Mouse (Mus musculus): ENCODE measurements around the gene Pp2d1. TPM values are rescaled to one million over a fixed set of nuclear protein-coding genes. Genes with fewer than 3 reads are reported as not detected.
A peak's percentile ranks its signal among the peaks of the same experiment; 100 is the strongest.

Gene Pp2d1
- polyA plus RNA-seq, 1 experiment from 2014 or later, result 0.32 TPM

DNA sequence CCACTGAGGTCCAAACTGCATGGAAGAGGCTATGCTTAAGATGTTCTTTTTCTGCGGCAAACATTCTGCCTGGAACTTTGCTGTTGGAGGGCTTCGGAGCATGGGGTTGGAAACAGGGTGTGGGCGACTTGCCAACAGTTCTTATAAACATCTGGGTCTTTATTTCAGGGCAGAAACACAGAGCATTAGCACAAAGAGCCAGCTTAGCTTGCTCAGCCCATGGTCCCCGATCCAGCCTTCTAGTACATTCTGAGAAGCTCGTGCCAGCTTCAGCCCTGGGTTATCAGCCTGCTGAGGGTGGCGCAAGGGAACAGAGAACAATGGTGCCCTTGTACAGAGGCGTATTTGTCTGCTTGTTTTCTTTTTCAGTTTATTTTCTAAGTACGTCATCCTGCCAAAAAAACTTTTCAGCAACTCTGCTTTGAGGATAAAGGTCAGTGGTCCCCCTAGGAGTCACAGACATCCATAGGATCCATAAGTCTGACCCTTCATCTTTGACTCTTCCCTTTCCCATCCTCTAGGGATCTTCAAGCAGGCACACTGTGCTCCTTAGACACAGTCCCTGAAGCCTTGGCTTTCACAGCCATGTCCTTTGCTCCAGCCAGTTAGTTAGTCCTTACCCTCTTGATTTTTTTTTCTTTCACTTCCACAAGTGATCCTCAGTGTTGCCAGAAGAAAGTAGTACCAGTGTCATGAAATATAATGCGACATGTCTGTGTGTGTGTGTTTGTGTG lies 4.5 kb upstream of the Pp2d1 start:
- Histone ChIP-seq H3K27me3 (ENCODE audit: control insufficient read depth, insufficient read depth, low read length) (no peaks in the 10 kb centered on the region), H3K4me1 (ENCODE audit: control insufficient read depth in 2 of 2, insufficient read depth in 2 of 2, low read length in 2 of 2) (no peaks in the 10 kb centered on the region; a peak in 1 of 4 replicates), H3K4me3 (ENCODE audit: control insufficient read depth in 1 of 2, insufficient read depth in 1 of 2, low read depth in 1 of 2, low read length in 2 of 2) (no peak overlapping the region), H3K4me2 (ENCODE audit: low read length) (no peak overlapping the region), H3K36me3 (ENCODE audit: control insufficient read depth, insufficient read depth, low read length) (no peaks in the 10 kb centered on the region), H3K9ac (ENCODE audit: low read length) (no peak overlapping the region), H3K27ac (replicated peaks in 1 of 2; ENCODE audit: control insufficient read depth in 1 of 2, insufficient read depth in 1 of 2, low read depth in 2 of 2, low read length in 2 of 2) (peak overlapping the region; percentile 19 to 23; a peak in 2 of 4 replicates), H3K9me3 (ENCODE audit: control insufficient read depth, low read length) (no peaks in the 10 kb centered on the region)
- ATAC-seq (ENCODE audit: insufficient number of reproducible peaks, insufficient read depth, low FRiP score, low read depth), result no peak
- 63% methylated on average over 9 of the region's 9 CpGs for WGBS

- Histone ChIP-seq H3K9ac (ENCODE audit: low read length) (no peak overlapping the region), H3K27ac (replicated peaks in 1 of 2; ENCODE audit: control insufficient read depth in 1 of 2, insufficient read depth in 1 of 2, low read depth in 2 of 2, low read length in 2 of 2) (no peak overlapping the region), H3K36me3 (ENCODE audit: control insufficient read depth, insufficient read depth, low read length) (no peaks in the 10 kb centered on the region), H3K9me3 (ENCODE audit: control insufficient read depth, low read length) (no peaks in the 10 kb centered on the region), H3K27me3 (ENCODE audit: control insufficient read depth, insufficient read depth, low read length) (no peaks in the 10 kb centered on the region), H3K4me3 (ENCODE audit: control insufficient read depth in 1 of 2, insufficient read depth in 1 of 2, low read depth in 1 of 2, low read length in 2 of 2) (no peak overlapping the region), H3K4me2 (ENCODE audit: low read length) (no peak overlapping the region), H3K4me1 (ENCODE audit: control insufficient read depth in 2 of 2, insufficient read depth in 2 of 2, low read length in 2 of 2) (no peaks in the 10 kb centered on the region; a peak in 1 of 4 replicates)
- no peak for ATAC-seq (ENCODE audit: insufficient number of reproducible peaks, insufficient read depth, low FRiP score, low read depth)
- 91% methylated on average over 4 of the region's 4 CpGs for WGBS
Measured at GRCm38 (mm10) chr17:53542536-53542935, 3.3 kb upstream of the Pp2d1 start.

- no peak overlapping the region for H3K4me3 ChIP-seq (ENCODE audit: control insufficient read depth in 1 of 2, insufficient read depth in 1 of 2, low read depth in 1 of 2, low read length in 2 of 2)
- ATAC-seq (ENCODE audit: insufficient number of reproducible peaks, insufficient read depth, low FRiP score, low read depth), result no peak
- WGBS, result 36% methylated on average over 2 of the region's 2 CpGs
Measured at GRCm38 (mm10) chr17:53532425-53532824, 6.8 kb downstream of the Pp2d1 start.

DNA sequence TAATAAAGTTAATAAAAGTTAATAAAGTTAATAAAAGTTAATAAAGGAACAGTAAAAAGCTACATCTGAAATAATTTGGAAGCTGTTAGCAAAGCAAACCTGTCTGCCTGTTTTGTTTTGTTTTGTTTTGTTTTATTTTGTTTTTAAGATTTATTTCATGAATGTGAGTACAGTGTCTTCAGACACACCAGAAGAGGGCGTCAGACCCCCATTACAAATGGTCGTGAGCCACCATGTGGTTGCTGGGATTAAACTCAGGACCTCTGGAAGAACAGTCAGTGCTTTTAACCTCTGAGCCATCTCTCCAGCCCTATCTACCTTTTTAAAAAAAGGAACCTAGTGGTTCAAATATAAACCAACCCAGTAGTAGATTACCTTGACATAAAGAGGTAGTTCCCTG lies 8.1 kb downstream of the Pp2d1 start:
- no peak for ATAC-seq (ENCODE audit: insufficient number of reproducible peaks, insufficient read depth, low FRiP score, low read depth)
- Histone ChIP-seq H3K36me3 (ENCODE audit: control insufficient read depth, insufficient read depth, low read length) (no peaks in the 10 kb centered on the region), H3K9me3 (ENCODE audit: control insufficient read depth, low read length) (no peaks in the 10 kb centered on the region), H3K27me3 (ENCODE audit: control insufficient read depth, insufficient read depth, low read length) (no peaks in the 10 kb centered on the region), H3K4me2 (ENCODE audit: low read length) (no peak overlapping the region), H3K9ac (ENCODE audit: low read length) (no peak overlapping the region), H3K27ac (replicated peaks in 1 of 2; ENCODE audit: control insufficient read depth in 1 of 2, insufficient read depth in 1 of 2, low read depth in 2 of 2, low read length in 2 of 2) (no peak overlapping the region), H3K4me3 (ENCODE audit: control insufficient read depth in 1 of 2, insufficient read depth in 1 of 2, low read depth in 1 of 2, low read length in 2 of 2) (no peak overlapping the region), H3K4me1 (ENCODE audit: control insufficient read depth in 2 of 2, insufficient read depth in 2 of 2, low read length in 2 of 2) (peaks cover 2 to 13% of the 10 kb centered on the region in 2 experiments; a peak in 2 of 4 replicates)
- WGBS, result 54% methylated on average over 2 of the region's 2 CpGs

More at GRCm38 (mm10) chr17:53532425-53532824, 6.8 kb downstream of the Pp2d1 start:
- no peaks in the 10 kb centered on the region for H3K36me3 ChIP-seq (ENCODE audit: control insufficient read depth, insufficient read depth, low read length)
- no peaks in the 10 kb centered on the region for H3K9me3 ChIP-seq (ENCODE audit: control insufficient read depth, low read length)
- H3K27me3 ChIP-seq (ENCODE audit: control insufficient read depth, insufficient read depth, low read length), result no peaks in the 10 kb centered on the region
- no peak overlapping the region for H3K27ac ChIP-seq (replicated peaks in 1 of 2; ENCODE audit: control insufficient read depth in 1 of 2, insufficient read depth in 1 of 2, low read depth in 2 of 2, low read length in 2 of 2)
- no peak overlapping the region for H3K9ac ChIP-seq (ENCODE audit: low read length)
- no peak overlapping the region for H3K4me2 ChIP-seq (ENCODE audit: low read length)
- H3K4me1 ChIP-seq (ENCODE audit: control insufficient read depth in 2 of 2, insufficient read depth in 2 of 2, low read length in 2 of 2), result peaks cover 2 to 13% of the 10 kb centered on the region in 2 experiments; a peak in 2 of 4 replicates

- ATAC-seq (ENCODE audit: insufficient number of reproducible peaks, insufficient read depth, low FRiP score, low read depth), result no peak
- H3K4me3 ChIP-seq (ENCODE audit: control insufficient read depth in 1 of 2, insufficient read depth in 1 of 2, low read depth in 1 of 2, low read length in 2 of 2), result no peak overlapping the region
- H3K27me3 ChIP-seq (ENCODE audit: control insufficient read depth, insufficient read depth, low read length), result no peaks in the 10 kb centered on the region
- H3K9ac ChIP-seq (ENCODE audit: low read length), result no peak overlapping the region
- H3K4me1 ChIP-seq (ENCODE audit: control insufficient read depth in 2 of 2, insufficient read depth in 2 of 2, low read length in 2 of 2), result peaks cover 2 to 13% of the 10 kb centered on the region in 2 experiments; a peak in 2 of 4 replicates
- no peaks in the 10 kb centered on the region for H3K9me3 ChIP-seq (ENCODE audit: control insufficient read depth, low read length)
- WGBS, result 63% methylated on average over 2 of the region's 2 CpGs
- no peaks in the 10 kb centered on the region for H3K36me3 ChIP-seq (ENCODE audit: control insufficient read depth, insufficient read depth, low read length)
- no peak overlapping the region for H3K4me2 ChIP-seq (ENCODE audit: low read length)
- H3K27ac ChIP-seq (replicated peaks in 1 of 2; ENCODE audit: control insufficient read depth in 1 of 2, insufficient read depth in 1 of 2, low read depth in 2 of 2, low read length in 2 of 2), result no peak overlapping the region
Measured at GRCm38 (mm10) chr17:53528034-53528433, 11.2 kb downstream of the Pp2d1 start.

DNA sequence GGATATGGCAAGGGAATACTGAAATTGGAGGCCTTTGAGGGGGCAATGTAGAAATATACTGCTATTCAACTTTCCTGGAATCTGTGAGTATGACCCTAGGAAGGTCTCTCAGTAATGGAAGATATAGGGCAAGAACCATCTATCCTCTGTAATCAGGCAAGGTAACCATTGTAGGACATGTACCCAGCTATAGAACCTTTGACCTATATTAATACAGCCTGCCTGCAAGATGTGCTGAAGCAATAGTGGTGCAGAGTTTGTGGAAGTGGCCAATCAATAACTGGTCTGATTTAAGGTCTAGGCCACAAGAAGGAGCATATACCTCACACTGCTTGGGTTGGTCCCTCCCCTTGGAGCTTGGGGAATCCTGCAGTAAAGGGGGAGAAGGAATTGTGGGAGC lies 18.7 kb downstream of the Pp2d1 start:
- Histone ChIP-seq H3K27ac (replicated peaks in 1 of 2; ENCODE audit: control insufficient read depth in 1 of 2, insufficient read depth in 1 of 2, low read depth in 2 of 2, low read length in 2 of 2) (no peak overlapping the region), H3K36me3 (ENCODE audit: control insufficient read depth, insufficient read depth, low read length) (no peaks in the 10 kb centered on the region), H3K4me1 (ENCODE audit: control insufficient read depth in 2 of 2, insufficient read depth in 2 of 2, low read length in 2 of 2) (no peaks in the 10 kb centered on the region), H3K4me2 (ENCODE audit: low read length) (no peak overlapping the region), H3K27me3 (ENCODE audit: control insufficient read depth, insufficient read depth, low read length) (no peaks in the 10 kb centered on the region), H3K9ac (ENCODE audit: low read length) (no peak overlapping the region), H3K4me3 (ENCODE audit: control insufficient read depth in 1 of 2, insufficient read depth in 1 of 2, low read depth in 1 of 2, low read length in 2 of 2) (no peak overlapping the region), H3K9me3 (ENCODE audit: control insufficient read depth, low read length) (no peaks in the 10 kb centered on the region)
- no peak for ATAC-seq (ENCODE audit: insufficient number of reproducible peaks, insufficient read depth, low FRiP score, low read depth)

DNA sequence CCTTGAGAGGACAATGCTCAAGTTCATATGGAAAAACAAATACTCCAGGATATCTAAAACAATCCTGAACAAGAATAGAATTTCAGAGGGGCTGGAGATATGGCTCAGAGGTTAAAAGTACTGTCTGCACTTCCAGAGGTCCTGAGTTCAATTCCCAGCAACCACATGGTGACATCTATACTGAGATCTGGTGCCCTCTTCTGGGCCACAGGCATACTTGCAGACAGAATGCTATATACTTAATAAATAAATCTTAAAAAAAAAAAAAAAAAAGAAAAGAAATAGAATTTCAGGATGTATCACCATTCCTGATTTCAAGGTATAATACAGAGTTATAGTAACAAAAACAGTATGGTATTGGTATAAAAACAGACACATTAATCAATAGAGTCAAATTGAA lies 19.9 kb downstream of the Pp2d1 start:
- Histone ChIP-seq H3K36me3 (ENCODE audit: control insufficient read depth, insufficient read depth, low read length) (0 out of 2 replicates have a peak, but pooled peaks cover 4% of the 10 kb centered on the region), H3K27me3 (ENCODE audit: control insufficient read depth, insufficient read depth, low read length) (no peaks in the 10 kb centered on the region), H3K4me2 (ENCODE audit: low read length) (no peak overlapping the region), H3K4me1 (ENCODE audit: control insufficient read depth in 2 of 2, insufficient read depth in 2 of 2, low read length in 2 of 2) (0 out of 4 replicates have a peak, but pooled peaks cover 0 to under 1% of the 10 kb centered on the region in 2 experiments), H3K27ac (replicated peaks in 1 of 2; ENCODE audit: control insufficient read depth in 1 of 2, insufficient read depth in 1 of 2, low read depth in 2 of 2, low read length in 2 of 2) (no peak overlapping the region), H3K9me3 (ENCODE audit: control insufficient read depth, low read length) (no peaks in the 10 kb centered on the region), H3K4me3 (ENCODE audit: control insufficient read depth in 1 of 2, insufficient read depth in 1 of 2, low read depth in 1 of 2, low read length in 2 of 2) (no peak overlapping the region), H3K9ac (ENCODE audit: low read length) (no peak overlapping the region)
- ATAC-seq (ENCODE audit: insufficient number of reproducible peaks, insufficient read depth, low FRiP score, low read depth), result no peak
